Mouse (Mus musculus): Measurements from ENCODE around the gene Gas6. TPM values are rescaled to one million over a fixed set of nuclear protein-coding genes. Genes with fewer than 3 reads are reported as not detected.

Gene Gas6
- total RNA-seq, 2 experiments from 2014 or later: 100 to 394 TPM

GRCm38 (mm10) chr8:13465324-13465723 lies 29.0 kb downstream of the Gas6 start:
- DNase-seq (ENCODE audit: low spot score in 2 of 2): no peak

- peak; percentile 70 to 77 for DNase-seq (ENCODE audit: low spot score in 2 of 2)
Measured at GRCm38 (mm10) chr8:13462392-13462791, 31.9 kb downstream of the Gas6 start.

GRCm38 (mm10) chr8:13461843-13462242 lies 32.4 kb downstream of the Gas6 start:
- DNase-seq (ENCODE audit: low spot score in 2 of 2): peak; percentile 74 to 80

- DNase-seq (ENCODE audit: low spot score in 2 of 2): peak in 1 of 2 experiments; percentile 46
Measured at GRCm38 (mm10) chr8:13461085-13461765, 33.1 kb downstream of the Gas6 start.

GRCm38 (mm10) chr8:13459431-13459830 lies 34.9 kb downstream of the Gas6 start:
- no peak for DNase-seq (ENCODE audit: low spot score in 2 of 2)

- peak; percentile 67 to 75 for DNase-seq (ENCODE audit: low spot score in 2 of 2)
Measured at GRCm38 (mm10) chr8:13455295-13455694, 39.0 kb downstream of the Gas6 start.

- DNase-seq (ENCODE audit: low spot score in 2 of 2): no peak
Measured at GRCm38 (mm10) chr8:13454341-13455113, 39.8 kb downstream of the Gas6 start.

- DNase-seq (ENCODE audit: low spot score in 2 of 2): no peak
Measured at GRCm38 (mm10) chr8:13451747-13452277, 42.5 kb downstream of the Gas6 start.

GRCm38 (mm10) chr8:13448145-13448544 lies 46.1 kb downstream of the Gas6 start:
- DNase-seq (ENCODE audit: low spot score in 2 of 2): no peak

GRCm38 (mm10) chr8:13446456-13446855 lies 47.8 kb downstream of the Gas6 start:
- no peak for DNase-seq (ENCODE audit: low spot score in 2 of 2)

- DNase-seq (ENCODE audit: low spot score in 2 of 2): no peak
Measured at GRCm38 (mm10) chr8:13442152-13442551, 52.1 kb downstream of the Gas6 start.

- no peak for DNase-seq (ENCODE audit: low spot score in 2 of 2)
Measured at GRCm38 (mm10) chr8:13437531-13437930, 56.8 kb downstream of the Gas6 start.

- no peak for DNase-seq (ENCODE audit: low spot score in 2 of 2)
Measured at GRCm38 (mm10) chr8:13436052-13436451, 58.2 kb downstream of the Gas6 start.

- no peak for DNase-seq (ENCODE audit: low spot score in 2 of 2)
Measured at GRCm38 (mm10) chr8:13434889-13435288, 59.4 kb downstream of the Gas6 start, which contains the start of gene Tmem255b. Gene Tmem255b, plus strand, starts transcription at chr8:13435189.

- no peak for DNase-seq (ENCODE audit: low spot score in 2 of 2)
Measured at GRCm38 (mm10) chr8:13433130-13433529, 61.2 kb downstream of the Gas6 start.

- DNase-seq (ENCODE audit: low spot score in 2 of 2): no peak
Measured at GRCm38 (mm10) chr8:13430866-13431265, 63.4 kb downstream of the Gas6 start.

- no peak for DNase-seq (ENCODE audit: low spot score in 2 of 2)
Measured at GRCm38 (mm10) chr8:13430412-13430811, 63.9 kb downstream of the Gas6 start.

GRCm38 (mm10) chr8:13428156-13428555 lies 66.1 kb downstream of the Gas6 start:
- DNase-seq (ENCODE audit: low spot score in 2 of 2): no peak

- DNase-seq (ENCODE audit: low spot score in 2 of 2): no peak
Measured at GRCm38 (mm10) chr8:13427351-13427750, 66.9 kb downstream of the Gas6 start.

GRCm38 (mm10) chr8:13420970-13421369 lies 73.3 kb downstream of the Gas6 start:
- DNase-seq (ENCODE audit: low spot score in 2 of 2): no peak

- DNase-seq (ENCODE audit: low spot score in 2 of 2): no peak
Measured at GRCm38 (mm10) chr8:13419111-13419639, 75.1 kb downstream of the Gas6 start.

- no peak for DNase-seq (ENCODE audit: low spot score in 2 of 2)
Measured at GRCm38 (mm10) chr8:13415879-13416278, 78.4 kb downstream of the Gas6 start.
